Comparison of ENCODE assay signal across 20 mouse cellular contexts in the genomic region with DNA sequence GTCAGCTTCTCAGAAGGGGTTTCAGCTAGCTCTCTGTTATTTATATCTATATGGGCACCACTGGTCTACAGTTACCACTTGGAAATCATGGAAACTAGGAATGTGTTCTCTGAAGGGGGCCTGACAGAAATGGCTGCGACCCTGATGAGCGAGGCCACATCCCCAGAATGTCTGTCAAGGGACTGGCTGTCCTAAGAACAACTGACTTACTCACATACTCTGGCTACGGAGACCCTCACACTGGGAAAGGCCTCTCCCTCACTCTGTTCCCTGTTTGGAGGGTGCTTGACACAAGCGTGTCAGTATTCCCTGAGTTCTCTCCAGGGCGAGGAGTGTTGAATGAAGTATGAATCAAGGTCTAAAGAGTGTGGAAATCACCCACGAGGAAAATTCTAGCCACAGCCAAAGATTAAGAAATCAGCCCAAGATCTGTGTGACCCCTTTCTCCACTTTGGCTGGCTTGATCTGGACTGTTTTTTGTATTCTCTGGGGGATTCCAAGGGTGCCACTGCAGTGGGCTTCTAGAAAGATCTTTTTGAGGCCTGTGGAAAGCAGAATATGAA. TPM values are rescaled to one million over a fixed set of nuclear protein-coding genes. Genes with fewer than 3 reads are reported as not detected.
DNase-seq lines count a peak whose midpoint lies in the region; ATAC-seq lines count a peak whose summit lies in the region.
"Had no signal": no experiment of that assay in that cellular context is flagged by ENCODE, and none has a peak within 500 bp of the region (broad histone marks: within the 10 kb centered on the region; RNA-seq: fewer than 3 reads in every experiment).

No protein-coding gene starts in this region.

- peak; percentile 14 for DNase-seq in gastrocnemius, adult 18-20 months (ENCODE audit: low spot score)
- DNase-seq in gastrocnemius, postnatal 14 days: no peak
- DNase-seq in neural tube, embryonic 11.5 days (ENCODE audit: low spot score): no peak
- DNase-seq in neural tube, embryonic 10.5 days (ENCODE audit: extremely low spot score, low spot score): no peak
- no peak for DNase-seq in hindbrain, embryonic 14.5 days (ENCODE audit: low spot score)
- DNase-seq in thymus, postnatal 4 days: no peak
- DNase-seq: adrenal gland, postnatal 25 days; cerebellum, adult 2 months; heart, postnatal 36 days; kidney, postnatal 4 days; lung, adult 18-20 months; right cerebral cortex, postnatal 25 days; thymus, postnatal 36 days had no signal

- no peak overlapping the region for H3K4me2 ChIP-seq in neural tube, embryonic 11.5 days (ENCODE audit: low read depth)
- no peak overlapping the region for H3K4me2 ChIP-seq in hindbrain, embryonic 14.5 days (replicated peaks)
- H3K4me2 ChIP-seq in neural tube, embryonic 15.5 days: no peak overlapping the region
- H3K4me2 ChIP-seq: heart, embryonic 13.5 days; intestine, embryonic 15.5 days; neural tube, embryonic 12.5 days had no signal

- no peaks in the 10 kb centered on the region for H3K9me3 ChIP-seq in neural tube, embryonic 11.5 days (ENCODE audit: control insufficient read depth, low read length)
- H3K9me3 ChIP-seq in hindbrain, embryonic 14.5 days (ENCODE audit: control insufficient read depth, low read length): no peaks in the 10 kb centered on the region
- no peaks in the 10 kb centered on the region for H3K9me3 ChIP-seq in neural tube, embryonic 15.5 days (replicated peaks)
- H3K9me3 ChIP-seq: G1E; heart, embryonic 13.5 days; intestine, embryonic 15.5 days; neural tube, embryonic 12.5 days had no signal

- intact Hi-C loops in gastrocnemius, postnatal 14 days (cut with DNase I; ENCODE audit: low total_unique reads): no loop called here

- H3K9ac ChIP-seq in neural tube, embryonic 11.5 days (ENCODE audit: low read length): no peak overlapping the region
- H3K9ac ChIP-seq in hindbrain, embryonic 14.5 days: no peak overlapping the region
- H3K9ac ChIP-seq in neural tube, embryonic 15.5 days (replicated peaks): no peak overlapping the region
- H3K9ac ChIP-seq: heart, embryonic 13.5 days; intestine, embryonic 15.5 days; neural tube, embryonic 12.5 days had no signal

- 29% methylated on average over 6 of the region's 6 CpGs for WGBS in neural tube, embryonic 11.5 days
- WGBS in hindbrain, embryonic 14.5 days: 16% methylated on average over 6 of the region's 6 CpGs
- WGBS in neural tube, embryonic 15.5 days: 25% methylated on average over 6 of the region's 6 CpGs

- peak overlapping the region; percentile 47; the same call in 1 of the 2 replicates for H3K27ac ChIP-seq in neural tube, embryonic 11.5 days (ENCODE audit: low read depth, low read length)
- H3K27ac ChIP-seq in hindbrain, embryonic 14.5 days: 0 out of 2 replicates have a peak overlapping the region, but pooled peaks have one; percentile 26
- H3K27ac ChIP-seq in neural tube, embryonic 15.5 days (replicated peaks): peak overlapping the region; percentile 41
- H3K27ac ChIP-seq: heart, embryonic 13.5 days; intestine, embryonic 15.5 days; neural tube, embryonic 12.5 days had no signal

- no peak for ATAC-seq in neural tube, embryonic 11.5 days (ENCODE audit: insufficient read depth, low FRiP score, low TSS enrichment)
- no peak for ATAC-seq in hindbrain, embryonic 14.5 days (ENCODE audit: low FRiP score)
- no peak for ATAC-seq in neural tube, embryonic 15.5 days (ENCODE audit: low FRiP score)
- no peak for ATAC-seq in granulocyte monocyte progenitor cell, adult 5-6 weeks (replicated peaks; ENCODE audit: poor library complexity, severe bottlenecking)
- ATAC-seq: intestine, embryonic 15.5 days had no signal

- H3K4me1 ChIP-seq in neural tube, embryonic 11.5 days (ENCODE audit: control insufficient read depth, insufficient read depth, low read length): peaks cover 27% of the 10 kb centered on the region
- H3K4me1 ChIP-seq in hindbrain, embryonic 14.5 days (replicated peaks; ENCODE audit: control insufficient read depth, insufficient read depth, low read length): peaks cover 46% of the 10 kb centered on the region
- H3K4me1 ChIP-seq in neural tube, embryonic 15.5 days: peaks cover 54% of the 10 kb centered on the region
- H3K4me1 ChIP-seq: intestine, embryonic 15.5 days had no signal

- H3K27me3 ChIP-seq in neural tube, embryonic 11.5 days (ENCODE audit: control insufficient read depth, insufficient read depth, low read length): no peaks in the 10 kb centered on the region
- H3K27me3 ChIP-seq in hindbrain, embryonic 14.5 days (ENCODE audit: control insufficient read depth, insufficient read depth, low read length): no peaks in the 10 kb centered on the region
- H3K27me3 ChIP-seq in neural tube, embryonic 15.5 days (replicated peaks): no peaks in the 10 kb centered on the region
- H3K27me3 ChIP-seq: heart, embryonic 13.5 days; intestine, embryonic 15.5 days; neural tube, embryonic 12.5 days had no signal

- no peak overlapping the region for H3K4me3 ChIP-seq in neural tube, embryonic 11.5 days (ENCODE audit: low read depth, low read length)
- no peak overlapping the region for H3K4me3 ChIP-seq in hindbrain, embryonic 14.5 days (replicated peaks; ENCODE audit: low read length)
- no peak overlapping the region for H3K4me3 ChIP-seq in neural tube, embryonic 15.5 days (replicated peaks)
- H3K4me3 ChIP-seq: heart, embryonic 13.5 days; intestine, embryonic 15.5 days; neural tube, embryonic 12.5 days had no signal

- H3K36me3 ChIP-seq in neural tube, embryonic 11.5 days (ENCODE audit: control insufficient read depth, insufficient read depth, low read length): no peaks in the 10 kb centered on the region
- H3K36me3 ChIP-seq in hindbrain, embryonic 14.5 days (replicated peaks; ENCODE audit: control insufficient read depth, insufficient read depth): no peaks in the 10 kb centered on the region
- no peaks in the 10 kb centered on the region for H3K36me3 ChIP-seq in neural tube, embryonic 15.5 days
- H3K36me3 ChIP-seq: G1E; heart, embryonic 13.5 days; intestine, embryonic 15.5 days; neural tube, embryonic 12.5 days had no signal

RNA-seq across cellular contexts. Expression of a gene that starts 40.8 kb away (rescaled TPM):
- 1 to 10 TPM; 5.5 to 8.2 TPM for total RNA-seq in gastrocnemius, adult 18-20 months (2021)
- 10 to 100 TPM; 15.8 to 18.3 TPM for total RNA-seq in gastrocnemius, postnatal 14 days (2021)
- polyA plus RNA-seq in neural tube, embryonic 11.5 days (2014; fragmentation: Nextera tagmentation; extraction: Ambion mirVana): 104 and 113 TPM in 2 replicates
- 123 TPM in 2 replicates for polyA plus RNA-seq in hindbrain, embryonic 14.5 days (2014; fragmentation: Nextera tagmentation; extraction: Ambion mirVana)
- 157 and 168 TPM in 2 replicates for polyA plus RNA-seq in neural tube, embryonic 15.5 days (2015; fragmentation: Nextera tagmentation; extraction: Ambion mirVana)
- not detected in 2 replicates for total RNA-seq in granulocyte monocyte progenitor cell, adult 5-6 weeks (2014; fragmentation: Nextera tagmentation)
- not detected in 2 replicates for total RNA-seq in granulocyte monocyte progenitor cell, adult 5-6 weeks (2017)
- total RNA-seq: common myeloid progenitor, adult 5-6 weeks had no signal
- polyA plus RNA-seq: G1E had no signal

Comparison
In these comparisons a context has a peak if more than half of its experiments do, and no peak if none do; other contexts are left out.
1. RNA of a gene that starts 40.8 kb away (total RNA-seq): 15.8 to 18.3 TPM in gastrocnemius, postnatal 14 days and 5.5 to 8.2 TPM in gastrocnemius, adult 18-20 months; not detected in granulocyte monocyte progenitor cell, adult 5-6 weeks; every median in the first group is over 4 times any median in the second.
2. Peak in every context shown above with its lines, with median percentiles within 50 percentile points of each other: H3K27ac ChIP-seq.